Mouse (Mus musculus) cerebellum, adult 2 months (tissue): ENCODE data around the gene Rpl23.
"Not testable (repeated sequence)": the region's sequence is repeated elsewhere in the genome, so short reads cannot be mapped to it uniquely, and the experiment has no call there.

Experiments used
- CTCF ChIP-seq: fragments of 200-500 bp; IDR thresholded peaks from 2 replicates; pipeline ENCODE4 v1.5.1; 2011; ENCODE audit warnings: low read depth, mild to moderate bottlenecking, control low read depth, low read length, moderate library complexity, borderline replicate concordance; ENCODE audit not compliant: insufficient read depth
- POLR2A ChIP-seq: fragments of 200-500 bp; IDR thresholded peaks from 2 replicates; pipeline ENCODE4 v1.6.1; 2011; ENCODE audit warnings: low read length, control low read depth, borderline replicate concordance; ENCODE audit not compliant: insufficient read depth

- TF ChIP-seq CTCF, POLR2A: not testable (repeated sequence)
Measured at GRCm38 (mm10) chr11:97734810-97735209, 47.4 kb downstream of the Rpl23 start.
